Comparison of ENCODE assay signal across 8 mouse cellular contexts in the genomic region with DNA sequence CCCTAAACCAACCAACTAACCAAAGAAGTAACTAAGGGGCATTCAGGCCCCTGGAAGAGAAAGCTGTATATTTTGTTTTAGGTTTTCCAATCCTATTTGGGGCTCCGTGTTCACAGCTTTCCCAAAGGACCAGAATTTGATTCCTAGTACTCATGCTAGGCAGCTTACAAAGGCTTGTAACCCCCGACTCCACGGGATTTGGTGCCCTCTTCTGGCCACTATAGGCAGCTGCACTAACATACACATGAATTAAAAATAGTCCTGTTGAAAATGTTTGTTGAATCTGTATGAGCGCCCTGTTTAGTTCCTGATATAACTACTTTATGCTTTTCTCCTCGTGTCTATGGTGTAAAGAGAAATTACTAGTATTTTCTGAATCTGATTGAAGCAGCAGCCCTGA. TPM values are rescaled to one million over a fixed set of nuclear protein-coding genes. Genes with fewer than 3 reads are reported as not detected.
A peak's percentile ranks its signal among the peaks of the same experiment; 100 is the strongest.
DNase-seq lines count a peak whose midpoint lies in the region; ATAC-seq and TF ChIP-seq lines count a peak whose summit lies in the region.

No protein-coding gene starts in this region.

- H3K4me1 ChIP-seq in hindbrain, embryonic 11.5 days (replicated peaks; ENCODE audit: control insufficient read depth, insufficient read depth, low read length): no peaks in the 10 kb centered on the region
- no peaks in the 10 kb centered on the region for H3K4me1 ChIP-seq in hindbrain, embryonic 13.5 days (replicated peaks)
- H3K4me1 ChIP-seq in MEL (ENCODE audit: control insufficient read depth in 1 of 2, insufficient read depth in 2 of 2, low read length in 2 of 2): peaks cover 0 to 8% of the 10 kb centered on the region in 2 experiments; a peak in 3 of 4 replicates

- DNase-seq in hindbrain, embryonic 11.5 days (ENCODE audit: low spot score): peak; percentile 64
- DNase-seq in A20 (ENCODE audit: low read depth, low spot score): peak; percentile 60
- peak; percentile 90 for DNase-seq in MEL (ENCODE audit: low read depth, low spot score)
- DNase-seq in cerebellum, postnatal 10 days: peak; percentile 56 to 66
- DNase-seq in kidney, postnatal 36 days: peak; percentile 35 to 66
- peak; percentile 73 for DNase-seq in naive thymus-derived CD4-positive, alpha-beta T cell, adult 2 months (ENCODE audit: low read depth)

- peak; percentile 85 to 94 (median 86) for TF ChIP-seq CTCF in MEL (IDR thresholded peaks at IDR 0.05 in 2 of 3, conservative IDR thresholded peaks at IDR 0.05 in 1 of 3; ENCODE audit: control insufficient read depth in 1 of 3, insufficient read depth in 1 of 3, low read depth in 2 of 3, low read length in 3 of 3, poor library complexity in 1 of 3, severe bottlenecking in 1 of 3)

- H3K9ac ChIP-seq in hindbrain, embryonic 11.5 days (ENCODE audit: low read depth, low read length): no peak overlapping the region
- no peak overlapping the region for H3K9ac ChIP-seq in hindbrain, embryonic 13.5 days
- H3K9ac ChIP-seq in MEL (ENCODE audit: control insufficient read depth, low read depth, low read length, poor library complexity, severe bottlenecking): peak overlapping the region; percentile 30; the same call in 1 of the 2 replicates

- no peak for TF ChIP-seq POLR2A in MEL (IDR thresholded peaks at IDR 0.05; ENCODE audit: control insufficient read depth in 1 of 2, insufficient read depth in 1 of 2, low read depth in 1 of 2, low read length in 2 of 2, poor library complexity in 1 of 2)

- no peaks in the 10 kb centered on the region for H3K9me3 ChIP-seq in hindbrain, embryonic 11.5 days (ENCODE audit: control insufficient read depth, low read length)
- H3K9me3 ChIP-seq in hindbrain, embryonic 13.5 days: no peaks in the 10 kb centered on the region
- no peaks in the 10 kb centered on the region for H3K9me3 ChIP-seq in MEL (replicated peaks; ENCODE audit: insufficient read depth, low read length)

- TF ChIP-seq RAD21 in MEL (IDR thresholded peaks at IDR 0.05; ENCODE audit: low read depth, low read length): peak; percentile 98

- H3K4me2 ChIP-seq in hindbrain, embryonic 11.5 days (replicated peaks; ENCODE audit: low read depth, low read length): no peak overlapping the region
- H3K4me2 ChIP-seq in hindbrain, embryonic 13.5 days: no peak overlapping the region

- TF ChIP-seq EP300 in MEL (IDR thresholded peaks at IDR 0.05; ENCODE audit: low read depth in 1 of 2, low read length in 2 of 2): no peak

- WGBS in hindbrain, embryonic 11.5 days: 16% methylated on average over 5 of the region's 5 CpGs
- 14% methylated on average over 5 of the region's 5 CpGs for WGBS in hindbrain, embryonic 13.5 days

- no peak overlapping the region for H3K27ac ChIP-seq in hindbrain, embryonic 11.5 days (ENCODE audit: low read depth, low read length)
- H3K27ac ChIP-seq in hindbrain, embryonic 13.5 days: no peak overlapping the region
- H3K27ac ChIP-seq in MEL (ENCODE audit: control insufficient read depth, low read depth, low read length): no peak overlapping the region

- no peak for ATAC-seq in hindbrain, embryonic 11.5 days (ENCODE audit: low FRiP score)
- ATAC-seq in hindbrain, embryonic 13.5 days (ENCODE audit: low FRiP score): no peak
- no peak for ATAC-seq in megakaryocyte-erythroid progenitor cell, adult 5-6 weeks (replicated peaks; ENCODE audit: low FRiP score, low TSS enrichment, poor library complexity, severe bottlenecking)

- no peaks in the 10 kb centered on the region for H3K27me3 ChIP-seq in hindbrain, embryonic 11.5 days (ENCODE audit: control insufficient read depth, insufficient read depth, low read length)
- H3K27me3 ChIP-seq in hindbrain, embryonic 13.5 days: no peaks in the 10 kb centered on the region
- no peaks in the 10 kb centered on the region for H3K27me3 ChIP-seq in MEL (ENCODE audit: control insufficient read depth in 1 of 2, insufficient read depth in 2 of 2, low read length in 2 of 2)

- H3K79me2 ChIP-seq in MEL (ENCODE audit: control insufficient read depth, insufficient read depth, low read length, poor library complexity): no peaks in the 10 kb centered on the region

- H3K4me3 ChIP-seq in hindbrain, embryonic 11.5 days (ENCODE audit: low read depth, low read length): no peak overlapping the region
- no peak overlapping the region for H3K4me3 ChIP-seq in hindbrain, embryonic 13.5 days
- H3K4me3 ChIP-seq in MEL (ENCODE audit: control insufficient read depth in 1 of 2, insufficient read depth in 1 of 2, low read depth in 2 of 2, low read length in 2 of 2): no peak overlapping the region

- H3K36me3 ChIP-seq in hindbrain, embryonic 11.5 days (ENCODE audit: control insufficient read depth, insufficient read depth, low read length): no peaks in the 10 kb centered on the region
- no peaks in the 10 kb centered on the region for H3K36me3 ChIP-seq in hindbrain, embryonic 13.5 days
- H3K36me3 ChIP-seq in MEL (ENCODE audit: control insufficient read depth in 1 of 2, insufficient read depth in 2 of 2, low read length in 2 of 2): peaks cover 0 to 5% of the 10 kb centered on the region in 2 experiments; a peak in 1 of 4 replicates

TF ChIP-seq in MEL, 35 proteins besides CTCF, POLR2A, EP300 and RAD21:
- TF ChIP-seq ZC3H11A (IDR thresholded peaks at IDR 0.05; ENCODE audit: low read depth, low read length) (peak; percentile 95), POLR2AphosphoS2 (IDR thresholded peaks at IDR 0.05; ENCODE audit: low read length) (no peak), SIN3A (IDR thresholded peaks at IDR 0.05; ENCODE audit: low read length) (peak; percentile 46; the same call in 1 of the 2 replicates), SMC3 (IDR thresholded peaks at IDR 0.05; ENCODE audit: low read depth, low read length) (peak; percentile 94), USF2 (IDR thresholded peaks at IDR 0.05; ENCODE audit: borderline replicate concordance in 1 of 2, insufficient read depth in 1 of 2, low read depth in 1 of 2, low read length in 2 of 2) (no peak), KAT2A (conservative IDR thresholded peaks at IDR 0.05; ENCODE audit: low read depth, low read length) (no peak), MYC (IDR thresholded peaks at IDR 0.05; ENCODE audit: low read depth, low read length) (peak; percentile 32; the same call in 1 of the 2 replicates)

RNA-seq across cellular contexts. Expression of gene Glod5, which starts 1.1 kb away (rescaled TPM):
- polyA plus RNA-seq in hindbrain, embryonic 11.5 days (2014; fragmentation: Nextera tagmentation; extraction: Ambion mirVana): not detected in 2 replicates
- 0.31 and 0.53 TPM in 2 replicates for polyA plus RNA-seq in hindbrain, embryonic 13.5 days (2015; fragmentation: Nextera tagmentation; extraction: Ambion mirVana)
- total RNA-seq in MEL (2012; rRNA removed): not detected in 2 replicates
- under 1 TPM in 1 of 2 experiments, not detected in 1; 0.11 TPM for polyA plus RNA-seq in MEL (2012; ENCODE audit: insufficient read depth in 1 of 2, insufficient read length in 2 of 2, low read depth in 1 of 2, low replicate concordance in 2 of 2, missing spikeins in 1 of 2)
- not detected in 2 replicates for total RNA-seq in megakaryocyte-erythroid progenitor cell, adult 5-6 weeks (2014; fragmentation: Nextera tagmentation)
- total RNA-seq in megakaryocyte-erythroid progenitor cell, adult 5-6 weeks (2017): not detected in 2 replicates

RNA-seq across cellular contexts. Expression of gene Gata1, which starts 39.3 kb away (rescaled TPM):
- polyA plus RNA-seq in hindbrain, embryonic 11.5 days (2014; fragmentation: Nextera tagmentation; extraction: Ambion mirVana): 3.9 and 4.9 TPM in 2 replicates
- polyA plus RNA-seq in hindbrain, embryonic 13.5 days (2015; fragmentation: Nextera tagmentation; extraction: Ambion mirVana): 0.23 and 0.29 TPM in 2 replicates
- total RNA-seq in MEL (2012; rRNA removed): 321 and 385 TPM in 2 replicates
- polyA plus RNA-seq in MEL (2012; ENCODE audit: insufficient read depth in 1 of 2, insufficient read length in 2 of 2, low read depth in 1 of 2, low replicate concordance in 2 of 2, missing spikeins in 1 of 2): 100 to 1,000 TPM; 128 to 496 TPM
- total RNA-seq in megakaryocyte-erythroid progenitor cell, adult 5-6 weeks (2014; fragmentation: Nextera tagmentation): 187 and 213 TPM in 2 replicates
- 134 and 145 TPM in 2 replicates for total RNA-seq in megakaryocyte-erythroid progenitor cell, adult 5-6 weeks (2017)

RNA-seq across cellular contexts. Expression of gene Suv39h1, which starts 57.4 kb away (rescaled TPM):
- 59.8 and 68.7 TPM in 2 replicates for polyA plus RNA-seq in hindbrain, embryonic 11.5 days (2014; fragmentation: Nextera tagmentation; extraction: Ambion mirVana)
- polyA plus RNA-seq in hindbrain, embryonic 13.5 days (2015; fragmentation: Nextera tagmentation; extraction: Ambion mirVana): 39.9 and 40.8 TPM in 2 replicates
- total RNA-seq in MEL (2012; rRNA removed): 103 and 104 TPM in 2 replicates
- polyA plus RNA-seq in MEL (2012; ENCODE audit: insufficient read depth in 1 of 2, insufficient read length in 2 of 2, low read depth in 1 of 2, low replicate concordance in 2 of 2, missing spikeins in 1 of 2): 100 to 1,000 TPM; 122 to 129 TPM
- total RNA-seq in megakaryocyte-erythroid progenitor cell, adult 5-6 weeks (2014; fragmentation: Nextera tagmentation): 79.0 and 89.2 TPM in 2 replicates
- 68.2 and 84.3 TPM in 2 replicates for total RNA-seq in megakaryocyte-erythroid progenitor cell, adult 5-6 weeks (2017)

Comparison
In these comparisons a context has a peak if more than half of its experiments do, and no peak if none do; other contexts are left out.
1. RNA of gene Gata1, which starts 39.3 kb away (polyA plus RNA-seq): 128 to 496 TPM in MEL; 3.9 to 4.9 TPM in hindbrain, embryonic 11.5 days and 0.23 to 0.29 TPM in hindbrain, embryonic 13.5 days; every median in the first group is over 10 times any median in the second.
2. Peak in every context shown above with its lines, with median percentiles within 50 percentile points of each other: DNase-seq.